Mouse (Mus musculus): ENCODE data around the gene Ctdnep1.

- no peak for TF ChIP-seq CTCF (IDR thresholded peaks at IDR 0.05; ENCODE audit: control insufficient read depth, insufficient read depth, low read length)
- peak; percentile 13; the same call in 1 of the 2 replicates for TF ChIP-seq POLR2A (IDR thresholded peaks at IDR 0.05; ENCODE audit: borderline replicate concordance, control insufficient read depth, low read depth, low read length)
Observed at GRCm38 (mm10) chr11:69945216-69945615, 35.7 kb upstream of the Ctdnep1 start.

All from bone marrow, adult 2 months (tissue).